Mouse (Mus musculus): ENCODE results near the gene Zfp592. TPM values are rescaled to one million over a fixed set of nuclear protein-coding genes. Genes with fewer than 3 reads are reported as not detected.
"Not testable (repeated sequence)": the region's sequence is repeated elsewhere in the genome, so short reads cannot be mapped to it uniquely, and the experiment has no call there.

Gene Zfp592
- total RNA-seq (2021) = 10 to 100 TPM; 10.2 to 10.6 TPM
- long read RNA-seq, experiment 1, full-length matches to known transcripts = 1 of 4 reads
- long read RNA-seq, experiment 1, partial matches to known transcripts = 1 of 4 reads
- long read RNA-seq, experiment 1, other reads (novel, unspliced or antisense) = 2 of 4 reads
- long read RNA-seq, experiment 2, full-length matches to known transcripts = 2 of 6 reads
- long read RNA-seq, experiment 2, partial matches to known transcripts = 2 of 6 reads
- long read RNA-seq, experiment 2, other reads (novel, unspliced or antisense) = 2 of 6 reads

DNA sequence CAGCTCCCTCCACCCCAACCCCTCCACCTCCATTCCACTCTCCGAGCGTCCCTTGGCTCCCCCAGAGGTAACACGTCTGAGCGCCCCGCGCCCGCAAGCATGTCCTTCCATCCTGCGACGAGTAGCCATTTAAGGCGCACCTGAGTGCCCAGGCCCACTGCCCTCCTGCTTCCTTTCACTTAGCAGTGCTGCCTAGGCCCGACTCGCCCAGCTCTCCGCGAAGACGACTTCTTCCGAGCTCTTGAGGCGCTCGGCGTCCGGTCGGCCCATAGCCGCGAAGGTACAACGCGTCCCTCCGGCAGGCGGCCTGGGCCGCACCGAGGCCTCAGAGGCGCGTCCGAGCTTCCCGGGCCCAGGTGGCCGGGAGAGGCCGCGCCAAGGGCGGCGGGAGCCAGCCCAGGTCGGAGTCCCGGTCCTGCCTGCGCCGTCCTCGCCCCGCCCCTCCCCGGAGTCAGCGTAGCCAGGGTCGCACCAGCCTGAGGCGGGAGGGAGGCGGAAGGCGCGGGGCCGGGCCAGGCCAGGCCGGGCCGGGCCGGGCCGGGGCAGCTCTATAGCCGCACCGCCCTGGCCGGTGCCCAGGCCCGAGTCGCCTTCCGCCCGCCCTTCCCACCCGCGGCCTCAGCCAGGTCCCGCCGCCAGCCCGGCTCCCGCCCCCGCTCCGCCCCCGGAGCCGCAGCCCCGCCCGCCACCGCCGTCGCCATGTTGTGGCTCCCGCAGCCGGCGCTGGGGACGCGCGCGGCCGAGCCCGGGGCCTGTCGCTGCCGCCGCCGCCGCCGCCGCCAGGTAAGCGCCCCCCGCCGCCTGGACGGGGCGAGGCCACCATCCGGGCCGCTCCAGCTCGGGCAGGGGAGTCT, at the start of gene Zfp592:
Gene Zfp592, plus strand, starts transcription at position 702 of the 854 bp plus-strand sequence.
- DNase-seq = peak; percentile 91

DNA sequence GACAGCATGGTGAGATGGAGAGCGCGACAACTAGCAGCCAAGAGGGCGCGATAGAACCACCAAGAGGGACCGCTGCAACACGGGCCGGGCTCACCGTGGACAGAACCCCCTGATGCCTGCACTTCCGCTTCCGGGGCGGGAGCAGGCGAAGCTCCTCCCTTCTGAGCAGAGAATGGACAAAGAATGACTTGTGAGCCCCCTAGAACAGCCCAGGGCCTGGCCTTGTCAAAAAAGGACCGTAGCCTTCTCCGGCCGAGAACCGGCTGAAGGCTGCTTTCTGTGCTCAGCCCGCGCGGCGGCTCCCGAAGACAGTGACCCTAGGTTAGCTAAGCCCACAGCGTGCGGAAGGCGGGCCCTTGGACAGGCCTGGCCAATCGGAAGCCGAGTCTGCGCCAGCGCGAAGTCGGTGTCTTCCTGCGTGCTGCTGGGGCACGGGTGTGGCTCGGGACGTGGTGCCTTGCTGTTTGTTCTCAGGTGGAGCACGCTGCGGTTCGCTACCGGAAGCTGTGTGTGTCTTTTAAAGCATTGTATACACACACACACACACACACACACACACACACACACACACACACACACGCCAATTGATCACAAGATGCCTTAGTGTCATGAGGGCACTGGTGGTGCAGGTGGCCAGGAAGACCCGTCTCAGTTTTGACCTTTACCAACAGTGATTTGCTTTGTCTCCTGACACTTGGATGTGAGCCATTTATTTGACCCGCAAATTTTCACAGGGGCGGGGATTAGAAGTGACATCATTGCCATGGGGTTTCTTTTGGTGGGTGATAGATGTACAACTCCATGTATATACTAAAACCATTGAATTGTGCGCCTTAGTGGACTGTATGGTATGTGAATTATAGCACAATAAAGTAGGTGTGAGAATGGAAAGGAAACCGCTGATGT, 45.8 kb upstream of the Zfp592 start, which contains the start of gene Sec11a:
Gene Sec11a, minus strand, starts transcription at position 336 of the 906 bp plus-strand sequence.
- DNase-seq = peak; percentile 92

DNA sequence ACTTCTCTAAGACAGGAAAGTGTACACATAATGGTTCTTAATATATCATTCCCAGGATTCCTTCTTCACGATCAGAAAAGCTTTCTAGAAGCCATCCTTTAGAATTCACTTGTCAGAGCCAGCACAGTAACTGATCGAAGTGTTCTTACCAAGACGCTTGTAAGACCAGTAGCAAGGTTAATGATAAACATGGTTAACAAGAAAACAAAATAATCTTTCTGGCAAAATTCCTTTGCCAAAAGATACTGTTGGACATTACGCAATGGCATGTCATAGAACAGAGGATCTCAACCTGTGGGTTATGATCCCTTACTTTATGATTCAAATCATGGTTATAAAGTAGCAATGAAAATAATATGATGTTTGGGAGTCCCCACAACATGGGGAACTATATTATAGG, 42.0 kb upstream of the Zfp592 start:
- DNase-seq = no peak

- DNase-seq = no peak
These were observed 41.3 kb upstream of the Zfp592 start for GRCm38 (mm10) chr7:80952140-80952539.

- DNase-seq = no peak
These were observed 39.2 kb upstream of the Zfp592 start for GRCm38 (mm10) chr7:80954251-80954650.

DNA sequence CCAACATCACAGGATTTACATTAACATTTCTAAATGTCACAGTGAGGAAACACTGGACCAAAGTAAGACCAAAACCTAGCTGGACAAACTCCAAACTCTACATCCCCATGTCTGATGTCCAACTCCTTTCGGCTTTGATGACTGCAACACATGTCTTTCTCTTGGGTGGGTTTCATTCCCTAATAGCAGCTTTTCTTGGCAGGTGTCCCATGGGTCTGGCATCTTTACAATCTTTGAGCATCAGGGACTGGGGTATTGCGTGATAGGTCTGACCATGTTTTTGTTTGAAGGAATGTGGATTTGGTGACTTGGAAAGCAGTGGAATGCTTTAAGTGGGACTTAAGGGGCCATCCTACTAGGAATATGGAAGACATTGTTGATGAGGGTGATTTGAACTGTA, 36.6 kb upstream of the Zfp592 start:
- no peak for DNase-seq

GRCm38 (mm10) chr7:80959003-80959402, 34.5 kb upstream of the Zfp592 start:
- no peak for DNase-seq

GRCm38 (mm10) chr7:80962799-80963198, 30.7 kb upstream of the Zfp592 start:
- DNase-seq = no peak

- DNase-seq = no peak
These were observed 22.6 kb upstream of the Zfp592 start for GRCm38 (mm10) chr7:80970913-80971312.

DNA sequence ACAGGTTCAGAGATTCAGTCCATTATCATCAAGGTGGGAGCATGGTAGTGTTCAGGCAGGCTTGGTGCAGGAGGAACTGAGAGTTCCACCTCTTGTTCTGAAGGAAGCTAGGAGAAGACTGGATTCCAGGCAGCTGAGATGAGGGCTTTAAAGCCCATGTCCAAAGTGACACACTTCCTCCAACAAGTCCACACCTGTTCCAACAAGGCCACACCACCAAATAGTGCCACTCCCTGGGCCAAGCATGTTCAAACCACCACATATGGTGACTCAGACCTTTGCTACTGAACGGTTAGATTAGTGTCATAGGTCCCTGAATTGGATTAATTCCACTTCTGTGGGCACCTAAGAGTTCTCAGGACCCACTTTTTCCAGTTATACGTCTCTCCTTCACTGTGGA, 22.1 kb upstream of the Zfp592 start:
- no peak for DNase-seq

DNA sequence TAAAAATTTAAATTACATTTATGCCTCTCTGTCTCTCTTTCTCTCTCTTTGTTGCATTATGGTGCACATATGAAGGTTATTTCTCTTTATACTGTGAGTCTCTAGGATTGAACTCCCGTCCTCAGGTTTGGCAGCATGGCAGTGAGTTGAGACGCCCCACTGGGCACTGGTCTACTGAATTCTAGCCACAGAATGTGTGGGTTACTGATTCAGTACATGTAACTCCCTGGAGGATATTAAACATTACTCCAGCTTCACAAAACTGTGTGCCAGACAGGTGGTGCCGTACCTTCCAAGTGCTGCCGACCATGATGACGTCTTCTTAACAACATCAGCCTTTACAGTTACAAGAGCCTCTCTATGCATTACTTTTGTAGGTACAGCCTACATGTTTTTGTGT, 21.4 kb upstream of the Zfp592 start:
- DNase-seq = no peak

- DNase-seq = not testable (repeated sequence)
These were observed 20.4 kb upstream of the Zfp592 start for GRCm38 (mm10) chr7:80972920-80973637.

DNA sequence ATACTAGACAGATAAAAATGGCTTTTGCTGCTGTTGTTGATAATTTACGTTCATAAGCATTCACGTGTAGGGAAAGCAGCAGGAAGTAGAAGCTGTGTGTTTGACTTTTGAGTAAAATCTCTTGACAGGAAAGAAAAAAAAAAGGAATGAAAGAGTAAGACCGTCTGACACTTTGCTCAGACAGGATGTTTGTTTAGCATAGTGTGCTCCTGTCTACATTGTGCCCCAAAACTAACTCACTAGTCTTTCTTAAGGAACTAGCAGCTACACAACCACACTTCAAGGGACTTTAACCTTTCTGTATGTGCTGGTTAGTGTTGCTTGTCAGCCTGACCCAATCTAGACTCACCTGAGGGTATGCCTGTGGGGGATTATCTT, 19.9 kb upstream of the Zfp592 start:
- not testable (repeated sequence) for DNase-seq

GRCm38 (mm10) chr7:80980566-80980965, 12.9 kb upstream of the Zfp592 start:
- DNase-seq = no peak

GRCm38 (mm10) chr7:80986458-80987187, 6.9 kb upstream of the Zfp592 start:
- no peak for DNase-seq

GRCm38 (mm10) chr7:80987805-80988625, 5.5 kb upstream of the Zfp592 start:
- no peak for DNase-seq

DNA sequence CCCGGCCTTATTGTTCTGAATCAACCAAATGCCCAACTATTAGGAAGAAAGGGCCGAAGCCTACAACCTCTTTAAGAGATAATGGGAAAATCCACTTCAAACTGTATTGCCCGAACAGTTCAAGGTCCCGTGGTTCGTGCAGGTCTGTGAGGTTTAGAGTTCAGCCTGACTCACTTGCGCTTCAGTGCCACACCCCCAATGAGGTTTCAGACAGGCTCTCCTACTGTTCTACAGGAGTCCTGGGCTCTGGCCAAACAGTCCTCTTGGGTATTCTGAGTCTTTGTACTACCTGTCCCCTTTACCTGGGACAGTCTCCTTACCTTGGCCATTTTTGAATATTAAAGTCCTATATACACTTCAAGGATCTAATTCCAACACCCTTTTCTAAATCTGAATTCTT, 3.2 kb upstream of the Zfp592 start:
- no peak for DNase-seq

DNA sequence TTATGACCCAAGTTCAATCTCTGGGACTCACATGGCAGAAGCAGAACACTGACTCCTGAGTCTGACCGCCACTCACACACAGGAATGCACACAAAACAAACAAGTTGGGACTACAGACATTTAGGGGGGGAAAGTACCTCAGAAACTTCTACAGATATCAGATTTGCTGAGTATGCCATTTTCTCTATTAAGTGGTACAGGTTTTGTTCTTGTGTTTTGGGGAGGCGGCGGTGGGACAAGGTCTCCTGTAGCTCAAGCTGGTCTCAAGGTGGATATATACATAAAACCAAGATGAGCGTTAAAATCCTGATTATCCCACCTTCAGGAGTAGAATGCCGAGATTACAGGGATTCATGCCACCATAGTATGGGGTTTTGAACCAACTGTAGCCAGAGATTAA, 1.9 kb upstream of the Zfp592 start:
- no peak for DNase-seq

DNA sequence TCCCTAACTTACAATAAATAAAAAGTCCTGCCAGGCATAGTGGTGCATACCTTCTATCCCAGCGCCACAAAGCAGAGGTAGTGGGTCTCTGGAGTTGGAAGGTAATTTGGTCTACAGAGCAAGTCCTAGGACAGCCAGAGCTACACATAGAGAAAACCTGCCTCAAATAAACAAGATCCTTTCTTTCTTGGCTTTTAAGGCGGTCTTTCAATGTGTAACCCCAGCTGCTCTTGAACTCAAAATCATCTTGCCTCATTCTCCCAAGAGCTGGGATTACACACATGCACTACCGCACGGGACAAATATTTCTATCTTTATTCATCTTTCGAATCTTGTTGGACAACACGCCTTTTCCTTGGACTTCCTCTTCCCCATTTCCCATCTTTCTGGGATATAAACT, 1.4 kb upstream of the Zfp592 start:
- DNase-seq = no peak

GRCm38 (mm10) chr7:80992631-80992979, 876 bp upstream of the Zfp592 start:
- DNase-seq = no peak
